Mouse (Mus musculus) olfactory bulb, adult 2 months (tissue): ENCODE measurements around the gene Fshr. TPM values are rescaled to one million over a fixed set of nuclear protein-coding genes. Genes with fewer than 3 reads are reported as not detected.

Experiments used
- H3K27ac ChIP-seq: fragments of 200-500 bp; 2 replicates; pipeline ENCODE4 v1.5.1; 2012; ENCODE audit warnings: low read depth, low read length; ENCODE audit not compliant: insufficient read depth
- H3K4me1 ChIP-seq: fragments of 200-500 bp; 2 replicates; pipeline ENCODE4 v1.6.1; 2012; ENCODE audit warnings: low read length; ENCODE audit not compliant: control insufficient read depth, insufficient read depth
- H3K4me3 ChIP-seq: fragments of 200-500 bp; 2 replicates; pipeline ENCODE4 v1.5.1; 2012; ENCODE audit warnings: mild to moderate bottlenecking, low read depth, low read length, moderate library complexity; ENCODE audit not compliant: insufficient read depth
- CTCF ChIP-seq: fragments of 200-500 bp; IDR thresholded peaks from 2 replicates; pipeline ENCODE4 v1.5.1; 2012; ENCODE audit warnings: low read depth, mild to moderate bottlenecking, low read length, moderate library complexity; ENCODE audit not compliant: insufficient read depth
- POLR2A ChIP-seq: fragments of 200-500 bp; IDR thresholded peaks from 2 replicates; pipeline ENCODE4 v1.6.1; 2012; ENCODE audit warnings: mild to moderate bottlenecking, low read depth, low read length, moderate library complexity; ENCODE audit not compliant: insufficient read depth
- WGBS: fragments of 180-500 bp; shearing (Covaris S2); methylation state at CpG from one replicate; pipeline ENCODE4 v1.1.7; 2018; 5-methylcytosine and 5-hydroxymethylcytosine counted together
- polyA plus RNA-seq: library from polyadenylated mRNA; stranded (reverse); fragments of >200 nt; gene quantifications from 2 replicates; pipeline ENCODE4 v1.2.4, GENCODE M21; 2012; ENCODE audit warnings: low replicate concordance; ENCODE audit not compliant: missing spikeins, insufficient read depth, insufficient read length

Gene Fshr
- polyA plus RNA-seq, 1 experiment, result not detected

DNA sequence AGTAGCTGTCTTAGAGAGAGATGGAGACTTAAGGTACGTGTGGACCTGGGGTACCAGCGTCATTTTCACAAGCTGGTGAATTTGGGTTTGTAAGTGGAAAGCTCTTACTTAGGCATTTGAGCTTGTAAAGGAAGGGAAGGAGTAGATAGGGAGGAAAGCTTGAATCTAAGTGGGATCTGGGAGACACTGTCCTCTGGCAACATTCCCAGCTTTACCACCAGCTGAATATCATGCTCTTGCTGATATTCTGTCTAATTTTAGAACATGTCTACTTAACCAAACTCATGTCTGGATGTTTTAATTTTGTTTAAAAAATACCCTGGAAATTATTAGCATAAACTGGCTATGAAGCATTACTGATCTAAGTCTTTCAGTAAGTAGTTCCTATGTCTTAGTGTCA is 151.4 kb downstream of the Fshr start:
- Histone ChIP-seq H3K27ac (no peak overlapping the region), H3K4me3 (no peak overlapping the region), H3K4me1 (no peaks in the 10 kb centered on the region)
- 77% methylated on average over 2 of the region's 2 CpGs for WGBS
- TF ChIP-seq POLR2A (no peak), CTCF (no peak)

DNA sequence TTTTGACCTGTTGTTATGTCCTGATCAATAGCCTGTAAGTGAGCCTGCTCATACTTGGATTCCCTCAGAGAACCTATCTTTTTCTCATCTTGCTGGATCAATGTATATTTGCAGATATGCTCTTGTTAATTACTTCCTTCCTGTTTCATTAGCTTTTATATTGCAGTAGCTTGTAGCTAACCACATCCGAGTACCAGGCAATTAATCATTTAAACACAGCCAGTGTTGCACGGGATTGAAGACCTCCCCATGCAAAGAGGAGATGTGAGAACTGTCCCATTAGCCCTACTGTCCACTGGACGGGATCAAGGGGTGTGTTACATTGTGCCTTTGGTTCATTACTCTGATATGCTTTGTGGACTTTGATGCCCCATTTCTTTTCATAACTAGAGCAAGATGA is 154.5 kb downstream of the Fshr start:
- TF ChIP-seq CTCF (no peak), POLR2A (no peak)
- Histone ChIP-seq H3K4me3 (no peak overlapping the region), H3K27ac (no peak overlapping the region), H3K4me1 (no peaks in the 10 kb centered on the region)
- WGBS, result 70% methylated on average over 3 of the region's 3 CpGs

DNA sequence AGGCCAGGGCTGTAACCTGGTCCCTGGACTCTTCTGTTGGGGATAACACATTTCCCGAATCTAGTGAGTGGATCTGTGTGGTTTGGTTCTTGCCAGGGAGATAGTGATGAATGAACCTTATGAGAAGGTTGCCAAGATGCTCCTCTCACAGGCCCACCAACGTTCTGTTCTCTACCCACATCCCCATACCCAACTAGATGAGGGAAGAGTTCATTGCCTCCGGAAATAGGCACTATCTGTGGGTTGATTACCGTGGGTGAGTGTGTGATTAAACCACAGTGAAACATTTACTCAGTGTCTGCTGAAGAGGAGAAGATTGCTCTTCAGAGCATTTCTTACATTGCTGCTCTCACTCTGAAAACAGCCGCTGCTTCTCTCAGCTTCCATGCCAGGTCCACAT is 163.8 kb downstream of the Fshr start:
- no peak overlapping the region for H3K4me3 ChIP-seq
- WGBS, result 57% methylated on average over 5 of the region's 5 CpGs
- no peak for TF ChIP-seq CTCF
- TF ChIP-seq POLR2A, result no peak
- H3K4me1 ChIP-seq, result no peaks in the 10 kb centered on the region
- no peak overlapping the region for H3K27ac ChIP-seq

DNA sequence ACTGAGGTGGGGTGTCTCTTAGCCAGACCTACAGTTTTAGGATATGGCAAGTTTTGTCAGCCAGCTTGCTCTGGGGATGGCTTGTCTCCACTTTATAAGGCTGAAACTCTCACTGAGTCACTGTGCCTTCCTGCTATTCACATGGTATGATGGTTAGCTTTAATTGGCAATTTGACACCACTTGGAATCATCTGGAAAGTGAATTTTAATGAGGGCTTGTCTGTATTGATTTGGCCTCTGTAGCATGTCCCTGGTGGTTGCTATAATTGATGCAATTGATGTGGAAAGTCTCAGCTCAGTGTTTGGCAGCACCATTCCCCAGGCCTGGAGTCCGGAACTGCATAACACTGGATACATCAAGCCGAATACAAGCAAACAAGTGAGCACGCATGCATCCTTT is 164.4 kb downstream of the Fshr start:
- WGBS, result 89% methylated on average over 3 of the region's 3 CpGs
- Histone ChIP-seq H3K27ac (no peak overlapping the region), H3K4me1 (no peaks in the 10 kb centered on the region), H3K4me3 (no peak overlapping the region)
- no peak for TF ChIP-seq POLR2A
- TF ChIP-seq CTCF, result no peak

DNA sequence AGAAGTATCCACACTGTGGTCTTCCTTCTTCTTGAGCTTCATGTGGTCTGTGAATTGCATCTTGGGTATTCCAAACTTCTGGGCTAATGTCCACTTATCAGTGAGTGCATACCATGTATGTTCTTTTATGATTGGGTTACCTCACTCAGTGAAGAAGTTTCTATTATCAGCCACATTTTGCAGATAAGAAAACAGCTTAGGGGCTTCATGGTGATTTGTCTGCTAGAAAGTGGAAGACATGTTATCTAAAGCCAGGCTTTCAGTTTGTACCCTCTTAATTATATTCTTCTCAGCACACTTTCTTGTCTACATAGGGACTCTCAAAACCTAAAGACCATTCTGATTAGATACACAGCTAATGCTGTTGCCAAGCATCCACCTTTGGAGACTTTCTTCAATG is 165.8 kb downstream of the Fshr start:
- Histone ChIP-seq H3K27ac (no peak overlapping the region), H3K4me3 (no peak overlapping the region), H3K4me1 (no peaks in the 10 kb centered on the region)
- TF ChIP-seq POLR2A, result no peak

DNA sequence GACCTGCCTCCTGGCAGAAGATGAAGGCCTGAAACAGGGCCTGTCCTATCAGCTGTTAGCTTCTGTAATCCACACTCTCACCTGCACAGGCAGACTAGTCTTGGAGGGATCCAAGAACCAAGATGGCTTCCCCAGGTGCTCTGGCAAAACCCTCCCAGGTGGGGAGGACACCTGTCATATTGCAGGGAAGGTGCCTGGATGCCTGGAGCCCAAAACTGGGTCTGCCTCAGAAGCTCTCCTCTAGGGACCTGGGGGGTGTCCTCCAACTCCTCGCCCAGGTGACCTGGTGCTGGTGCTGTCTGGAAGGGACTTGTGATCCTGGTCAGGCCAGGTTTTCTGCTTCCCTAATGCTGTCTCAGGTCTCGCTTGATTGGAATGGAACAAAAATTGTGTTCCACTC is 167.5 kb downstream of the Fshr start:
- Histone ChIP-seq H3K4me3 (no peak overlapping the region), H3K4me1 (no peaks in the 10 kb centered on the region), H3K27ac (no peak overlapping the region)
- TF ChIP-seq CTCF (no peak), POLR2A (no peak)
- 91% methylated on average over 2 of the region's 2 CpGs for WGBS

DNA sequence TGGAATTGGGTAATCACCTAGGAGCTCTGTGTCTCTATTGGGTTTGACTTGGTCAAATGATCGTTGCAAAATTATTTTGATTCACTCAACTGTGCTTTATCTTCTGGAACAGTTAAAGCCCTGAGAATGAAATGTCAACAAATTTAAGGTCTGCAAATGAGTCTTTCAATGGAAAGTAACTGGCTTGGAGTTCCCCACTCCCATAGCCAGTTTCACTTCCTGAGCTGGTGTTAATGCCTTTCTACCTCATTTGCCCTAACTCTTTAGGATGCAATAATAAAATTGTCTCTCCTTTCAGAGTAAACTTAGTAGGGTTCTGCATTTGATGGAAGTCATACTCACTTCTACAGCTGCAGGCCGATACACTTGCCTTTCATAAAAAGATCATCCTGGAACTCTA is 181.0 kb downstream of the Fshr start:
- 64% methylated on average over 2 of the region's 2 CpGs for WGBS
- no peaks in the 10 kb centered on the region for H3K4me1 ChIP-seq
- H3K4me3 ChIP-seq, result no peak overlapping the region
- H3K27ac ChIP-seq, result no peak overlapping the region
- TF ChIP-seq POLR2A (no peak), CTCF (no peak)

DNA sequence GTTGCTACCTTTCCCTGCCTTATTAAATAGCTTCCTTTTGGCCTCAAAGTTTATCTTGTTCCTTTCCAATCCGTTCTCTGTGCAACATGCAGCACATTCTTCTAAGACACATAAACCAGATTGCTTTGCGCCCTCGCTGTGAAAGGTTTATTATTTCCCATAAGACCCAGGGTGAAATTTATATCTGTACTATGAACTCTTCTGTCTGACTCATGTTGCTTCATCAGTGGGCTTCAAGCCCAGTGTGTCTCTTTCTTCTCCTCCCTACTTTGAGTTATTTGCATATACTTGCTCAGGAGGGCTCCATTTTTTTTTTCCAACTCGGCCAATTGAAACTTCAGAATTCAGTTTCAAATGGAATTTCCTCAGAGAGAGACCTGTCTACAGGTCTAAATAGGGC is 183.5 kb downstream of the Fshr start:
- TF ChIP-seq POLR2A, result no peak
- TF ChIP-seq CTCF, result no peak
- Histone ChIP-seq H3K27ac (no peak overlapping the region), H3K4me3 (no peak overlapping the region), H3K4me1 (no peaks in the 10 kb centered on the region)
- 90% methylated on average over 4 of the region's 4 CpGs for WGBS

DNA sequence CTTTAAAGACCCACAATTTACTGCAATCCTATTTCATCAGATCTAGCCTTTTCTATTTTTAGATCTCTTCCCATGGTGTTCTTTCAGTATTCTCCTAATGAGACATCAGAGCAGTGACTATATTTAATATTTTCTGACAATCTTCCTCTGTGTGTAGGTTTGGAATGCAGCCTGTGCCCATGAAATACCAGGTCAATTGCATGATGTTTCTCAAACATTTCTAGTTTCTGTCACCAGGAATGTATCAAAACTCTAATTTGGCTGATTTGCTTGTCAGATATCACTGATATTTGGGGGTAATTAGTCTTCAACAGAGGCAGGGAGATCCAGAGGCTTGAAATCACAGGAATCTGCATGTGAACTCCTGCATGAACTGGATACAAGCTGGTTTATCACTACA is 186.8 kb downstream of the Fshr start:
- Histone ChIP-seq H3K27ac (no peak overlapping the region), H3K4me3 (no peak overlapping the region), H3K4me1 (no peaks in the 10 kb centered on the region)
- no peak for TF ChIP-seq CTCF
- no peak for TF ChIP-seq POLR2A

DNA sequence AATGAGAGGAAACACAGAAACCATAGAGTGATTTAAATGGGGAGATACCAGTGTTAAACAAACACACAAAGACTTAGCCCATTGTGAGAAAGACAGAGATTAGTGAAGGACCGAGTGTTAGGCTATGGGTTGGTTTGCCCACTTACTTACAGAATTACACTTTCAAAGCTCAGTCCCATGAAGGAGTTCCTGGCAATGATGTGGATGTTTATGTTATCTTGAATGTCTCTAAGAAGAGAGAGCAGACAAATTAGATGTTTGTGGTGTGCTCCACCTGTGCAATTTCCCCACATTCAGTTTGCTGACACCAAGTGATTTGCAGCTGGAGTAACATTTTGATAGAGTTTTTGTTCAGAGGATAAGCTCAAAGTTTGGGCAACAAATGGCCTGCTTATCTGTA is 191.4 kb downstream of the Fshr start:
- Histone ChIP-seq H3K27ac (no peak overlapping the region), H3K4me3 (no peak overlapping the region), H3K4me1 (no peaks in the 10 kb centered on the region)
- TF ChIP-seq POLR2A (no peak), CTCF (no peak)
- 87% methylated on average over 1 of the region's 1 CpGs for WGBS

DNA sequence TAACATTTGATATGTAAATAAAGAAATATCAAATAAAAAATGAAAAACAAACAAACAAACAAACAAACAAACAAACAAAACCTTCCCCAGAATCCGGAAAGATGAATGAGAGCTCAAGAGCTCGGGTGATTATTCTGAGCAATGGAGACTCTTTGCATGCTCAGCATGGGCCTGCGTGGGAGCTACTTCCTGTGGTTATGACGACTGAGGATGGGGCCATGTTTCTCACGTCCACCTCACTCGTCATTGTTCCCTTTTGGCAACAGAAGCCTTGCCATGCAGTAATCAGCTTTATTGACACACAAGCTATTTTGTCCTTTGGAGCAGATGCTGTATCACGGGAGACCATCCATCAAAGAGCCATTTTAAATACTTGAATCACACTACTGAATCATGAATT is 191.8 kb downstream of the Fshr start:
- H3K4me3 ChIP-seq, result no peak overlapping the region
- H3K27ac ChIP-seq, result no peak overlapping the region
- no peaks in the 10 kb centered on the region for H3K4me1 ChIP-seq
- 79% methylated on average over 7 of the region's 7 CpGs for WGBS
- TF ChIP-seq CTCF (no peak), POLR2A (no peak)
